Mouse (Mus musculus): ENCODE measurements around the gene Zfp646.

GRCm38 (mm10) chr7:127870136-127870821 lies 5.7 kb upstream of the Zfp646 start:
- TF ChIP-seq POLR2A (IDR thresholded peaks at IDR 0.05; ENCODE audit: control insufficient read depth, extremely low read depth, insufficient read depth, low read length, poor library complexity) (no peak), CTCF (IDR thresholded peaks at IDR 0.05; ENCODE audit: borderline replicate concordance, control insufficient read depth, extremely low read depth, insufficient read depth, low read length, poor library complexity) (no peak)
